Mouse (Mus musculus) heart, embryonic 14.5 days (tissue): ENCODE results near the gene Ndufb3. TPM values are rescaled to one million over a fixed set of nuclear protein-coding genes. Genes with fewer than 3 reads are reported as not detected.

Experiments used
- ATAC-seq: fragments of 200-750 bp; cut with Nextera tagmentation; 2 replicates; pipeline ENCODE4 v1.8.0; 2017; ENCODE audit warnings: low read depth, moderate TSS enrichment; ENCODE audit not compliant: insufficient number of reproducible peaks, insufficient read depth, low FRiP score
- H3K27ac ChIP-seq, 2 experiments: fragments of 200-500 bp in 1 of 2; fragments of 300-500 bp in 1 of 2; sonication (generic) in 1 of 2; replicated peaks in 1 of 2; 2 replicates each; pipeline ENCODE4 v1.5.1; 2012 to 2014; ENCODE audit warnings: low read depth in 2 of 2, low read length in 2 of 2, control low read depth in 1 of 2, mild to moderate bottlenecking in 1 of 2, mixed read lengths in 1 of 2; ENCODE audit not compliant: control insufficient read depth in 1 of 2, insufficient read depth in 1 of 2
- H3K27me3 ChIP-seq: fragments of 300-500 bp; sonication (generic); 2 replicates; pipeline ENCODE4 v1.6.1; 2014; ENCODE audit warnings: mild to moderate bottlenecking, low read length, control low read depth; ENCODE audit not compliant: control insufficient read depth, insufficient read depth
- H3K36me3 ChIP-seq: fragments of 300-500 bp; sonication (generic); 2 replicates; pipeline ENCODE4 v1.6.1; 2014; ENCODE audit warnings: mild to moderate bottlenecking, control low read depth, low read length, mixed read lengths; ENCODE audit not compliant: control insufficient read depth, insufficient read depth
- H3K4me1 ChIP-seq, 2 experiments: fragments of 200-500 bp in 1 of 2; fragments of 300-500 bp in 1 of 2; sonication (generic) in 1 of 2; 2 replicates each; pipeline ENCODE4 v1.6.1; 2012 to 2014; ENCODE audit warnings: low read length in 2 of 2, control low read depth in 1 of 2, mixed read lengths in 1 of 2; ENCODE audit not compliant: control insufficient read depth in 2 of 2, insufficient read depth in 2 of 2
- H3K4me2 ChIP-seq: fragments of 300-500 bp; sonication (generic); 2 replicates; pipeline ENCODE4 v1.6.1; 2014; ENCODE audit warnings: mild to moderate bottlenecking, low read length
- H3K4me3 ChIP-seq, 2 experiments: fragments of 200-500 bp in 1 of 2; fragments of 300-500 bp in 1 of 2; sonication (generic) in 1 of 2; 2 replicates each; pipeline ENCODE4 v1.5.1; 2012 to 2014; ENCODE audit warnings: low read length in 2 of 2, mild to moderate bottlenecking in 2 of 2, control low read depth in 1 of 2, low read depth in 1 of 2, moderate library complexity in 1 of 2; ENCODE audit not compliant: control insufficient read depth in 1 of 2, insufficient read depth in 1 of 2
- H3K9ac ChIP-seq: fragments of 300-500 bp; sonication (generic); 2 replicates; pipeline ENCODE4 v1.6.1; 2014; ENCODE audit warnings: mild to moderate bottlenecking, low read length
- H3K9me3 ChIP-seq: fragments of 300-500 bp; sonication (generic); 2 replicates; pipeline ENCODE4 v1.6.1; 2016; ENCODE audit warnings: low read length, control low read depth; ENCODE audit not compliant: control insufficient read depth
- WGBS: fragments of 180-500 bp; shearing (Covaris S2); extraction: QIAGEN DNeasy Blood & Tissue Kit; methylation state at CpG from one replicate; pipeline ENCODE4 v1.1.7; 2014; 5-methylcytosine and 5-hydroxymethylcytosine counted together
- polyA plus RNA-seq: library from polyadenylated mRNA; unstranded; fragments of >200 nt; fragmentation: Nextera tagmentation; extraction: Ambion mirVana; gene quantifications from 2 replicates; pipeline ENCODE4 v1.2.1, GENCODE M21; 2014

Gene Ndufb3
- polyA plus RNA-seq, 1 experiment from 2014 or later: 274 TPM

GRCm38 (mm10) chr1:58570437-58570836, 15.7 kb upstream of the Ndufb3 start:
- ATAC-seq: no peak
- Histone ChIP-seq H3K9me3 (no peaks in the 10 kb centered on the region), H3K4me1 (no peaks in the 10 kb centered on the region), H3K27me3 (no peaks in the 10 kb centered on the region), H3K27ac (no peak overlapping the region), H3K9ac (no peak overlapping the region), H3K4me3 (no peak overlapping the region), H3K4me2 (no peak overlapping the region), H3K36me3 (no peaks in the 10 kb centered on the region)
- WGBS: 37% methylated on average over 4 of the region's 4 CpGs

- H3K9ac ChIP-seq: no peak overlapping the region
- 82% methylated on average over 2 of the region's 2 CpGs for WGBS
- no peak overlapping the region for H3K27ac ChIP-seq
These were observed 7.0 kb upstream of the Ndufb3 start for GRCm38 (mm10) chr1:58579179-58579578.

GRCm38 (mm10) chr1:58582611-58583010, 3.6 kb upstream of the Ndufb3 start:
- H3K4me1 ChIP-seq: peaks cover 0 to 14% of the 10 kb centered on the region in 2 experiments; a peak in 2 of 4 replicates
- H3K36me3 ChIP-seq: no peaks in the 10 kb centered on the region
- no peaks in the 10 kb centered on the region for H3K27me3 ChIP-seq
- no peak overlapping the region for H3K27ac ChIP-seq
- no peak overlapping the region for H3K9ac ChIP-seq
- no peak overlapping the region for H3K4me2 ChIP-seq
- H3K9me3 ChIP-seq: no peaks in the 10 kb centered on the region
- no peak for ATAC-seq
- no peak overlapping the region for H3K4me3 ChIP-seq
- 51% methylated on average over 1 of the region's 1 CpGs for WGBS

More at GRCm38 (mm10) chr1:58579179-58579578, 7.0 kb upstream of the Ndufb3 start:
- ATAC-seq: no peak
- Histone ChIP-seq H3K27me3 (no peaks in the 10 kb centered on the region), H3K36me3 (no peaks in the 10 kb centered on the region), H3K4me2 (no peak overlapping the region), H3K4me1 (no peaks in the 10 kb centered on the region), H3K4me3 (no peak overlapping the region), H3K9me3 (0 out of 2 replicates have a peak, but pooled peaks cover 2% of the 10 kb centered on the region)

- H3K4me2 ChIP-seq: no peak overlapping the region
- no peak overlapping the region for H3K27ac ChIP-seq
- no peak overlapping the region for H3K4me3 ChIP-seq
- no peaks in the 10 kb centered on the region for H3K9me3 ChIP-seq
- no peaks in the 10 kb centered on the region for H3K36me3 ChIP-seq
- H3K27me3 ChIP-seq: no peaks in the 10 kb centered on the region
- WGBS: 60% methylated on average over 1 of the region's 1 CpGs
- H3K4me1 ChIP-seq: peaks cover 0 to 14% of the 10 kb centered on the region in 2 experiments; a peak in 2 of 4 replicates
- no peak for ATAC-seq
- no peak overlapping the region for H3K9ac ChIP-seq
These were observed 1.9 kb upstream of the Ndufb3 start for GRCm38 (mm10) chr1:58584271-58584670.

GRCm38 (mm10) chr1:58585373-58586170, 612 bp upstream of the Ndufb3 start:
- peak overlapping the region; percentile 92 for H3K4me2 ChIP-seq
- H3K9ac ChIP-seq: peak overlapping the region; percentile 92
- peaks cover 0 to 14% of the 10 kb centered on the region in 2 experiments; a peak in 2 of 4 replicates for H3K4me1 ChIP-seq
- 3% methylated on average over 33 of the region's 36 CpGs for WGBS
- H3K4me3 ChIP-seq: peak overlapping the region; percentile 71 to 97
- no peaks in the 10 kb centered on the region for H3K9me3 ChIP-seq
- H3K27ac ChIP-seq: peak overlapping the region; percentile 16 to 21; a peak in 1 of 4 replicates
- peak; percentile 41; the same call in 1 of the 2 replicates for ATAC-seq
- H3K36me3 ChIP-seq: no peaks in the 10 kb centered on the region
- no peaks in the 10 kb centered on the region for H3K27me3 ChIP-seq

- Histone ChIP-seq H3K36me3 (peaks cover 6% of the 10 kb centered on the region), H3K4me3 (peak overlapping the region in 1 of 2 experiments; percentile 71; a peak in 2 of 4 replicates), H3K9me3 (no peaks in the 10 kb centered on the region), H3K4me1 (peaks cover 0 to 14% of the 10 kb centered on the region in 2 experiments; a peak in 2 of 4 replicates), H3K4me2 (peak overlapping the region; percentile 85), H3K9ac (no peak overlapping the region), H3K27me3 (no peaks in the 10 kb centered on the region), H3K27ac (no peak overlapping the region)
- ATAC-seq: no peak
- WGBS: 79% methylated on average over 1 of the region's 1 CpGs
These were observed 1.3 kb downstream of the Ndufb3 start for GRCm38 (mm10) chr1:58587491-58587890.

GRCm38 (mm10) chr1:58602681-58603080, 16.5 kb downstream of the Ndufb3 start:
- H3K27ac ChIP-seq: no peak overlapping the region
- H3K9ac ChIP-seq: no peak overlapping the region
- H3K36me3 ChIP-seq: no peaks in the 10 kb centered on the region
- no peaks in the 10 kb centered on the region for H3K4me1 ChIP-seq
- H3K4me2 ChIP-seq: no peak overlapping the region
- WGBS: 45% methylated on average over 4 of the region's 4 CpGs
- ATAC-seq: no peak
- H3K9me3 ChIP-seq: no peaks in the 10 kb centered on the region
- H3K27me3 ChIP-seq: no peaks in the 10 kb centered on the region
- H3K4me3 ChIP-seq: no peak overlapping the region
